Mouse (Mus musculus): Measurements from ENCODE around the gene T. TPM values are rescaled to one million over a fixed set of nuclear protein-coding genes. Genes with fewer than 3 reads are reported as not detected.

T gene
- total RNA-seq, 2 experiments from 2014 or later: not detected

- ATAC-seq (replicated peaks; ENCODE audit: low FRiP score, poor library complexity, severe bottlenecking): no peak
Measured at GRCm38 (mm10) chr17:8487824-8488223, 53.6 kb downstream of the T start.

DNA sequence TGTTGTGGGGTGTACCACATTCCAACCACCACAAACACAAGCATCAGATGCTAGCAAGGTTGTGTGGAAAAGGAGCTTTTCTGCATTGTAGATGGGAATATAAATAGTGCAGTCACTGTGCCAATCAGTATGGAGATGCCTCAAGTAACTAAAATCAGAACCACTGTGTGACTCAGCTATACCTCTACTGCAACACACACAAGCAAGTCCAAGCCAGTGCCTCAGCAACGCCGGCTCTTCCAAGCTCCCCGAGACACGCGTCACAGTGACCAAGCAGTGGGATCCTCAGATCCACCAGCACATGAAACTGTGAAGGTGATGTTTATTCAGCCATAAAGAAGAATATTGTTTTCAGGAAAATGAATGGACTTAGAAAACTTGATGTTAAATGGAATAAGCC, 56.7 kb downstream of the T start:
- no peak for ATAC-seq (replicated peaks; ENCODE audit: low FRiP score, poor library complexity, severe bottlenecking)

Other genes with a start within 250 kb of the T start
- gene Ccr6, start 198.4 kb upstream of the T start, total RNA-seq (2015; ENCODE audit: low replicate concordance): not detected in 2 replicates
- not detected in 2 replicates for gene Ccr6, start 198.4 kb upstream of the T start, total RNA-seq (2017; ENCODE audit: low replicate concordance)
- 46.5 and 65.0 TPM in 2 replicates for gene Mpc1, start 151.5 kb upstream of the T start, total RNA-seq (2015; ENCODE audit: low replicate concordance)
- gene Mpc1, start 151.5 kb upstream of the T start, total RNA-seq (2017; ENCODE audit: low replicate concordance): 21.7 and 52.1 TPM in 2 replicates
- gene Sft2d1, start 123.3 kb upstream of the T start, total RNA-seq (2015; ENCODE audit: low replicate concordance): 94.7 and 111 TPM in 2 replicates
- gene Sft2d1, start 123.3 kb upstream of the T start, total RNA-seq (2017; ENCODE audit: low replicate concordance): 8.0 and 8.2 TPM in 2 replicates
- gene Prr18, start 97.0 kb upstream of the T start, total RNA-seq (2015; ENCODE audit: low replicate concordance): 0.42 TPM in 1 of 2 replicates, not detected in the other
- gene Prr18, start 97.0 kb upstream of the T start, total RNA-seq (2017; ENCODE audit: low replicate concordance): not detected in 2 replicates
- gene T2, start 78.4 kb upstream of the T start, total RNA-seq (2015; ENCODE audit: low replicate concordance): not detected in 2 replicates
- gene T2, start 78.4 kb upstream of the T start, total RNA-seq (2017; ENCODE audit: low replicate concordance): not detected in 2 replicates
- gene Pde10a, start 90.9 kb downstream of the T start, total RNA-seq (2015; ENCODE audit: low replicate concordance): 0.63 and 0.77 TPM in 2 replicates
- 0.42 TPM in 1 of 2 replicates, not detected in the other for gene Pde10a, start 90.9 kb downstream of the T start, total RNA-seq (2017; ENCODE audit: low replicate concordance)
- not detected in 2 replicates for gene Gm17087, start 132.5 kb downstream of the T start, total RNA-seq (2015; ENCODE audit: low replicate concordance)
- not detected in 2 replicates for gene Gm17087, start 132.5 kb downstream of the T start, total RNA-seq (2017; ENCODE audit: low replicate concordance)

Measured in erythroblast, adult 5-6 weeks (primary cell).